Mouse (Mus musculus): Measurements from ENCODE around the gene Slc15a3. TPM values are rescaled to one million over a fixed set of nuclear protein-coding genes. Genes with fewer than 3 reads are reported as not detected.

The Slc15a3 gene
- polyA plus RNA-seq, 1 experiment: 2.2 TPM

GRCm38 (mm10) chr19:10867946-10868622 lies 28.6 kb downstream of the Slc15a3 start:
- DNase-seq (ENCODE audit: extremely low spot score in 1 of 2, low spot score in 1 of 2): peak in 1 of 2 experiments; percentile 45

DNA sequence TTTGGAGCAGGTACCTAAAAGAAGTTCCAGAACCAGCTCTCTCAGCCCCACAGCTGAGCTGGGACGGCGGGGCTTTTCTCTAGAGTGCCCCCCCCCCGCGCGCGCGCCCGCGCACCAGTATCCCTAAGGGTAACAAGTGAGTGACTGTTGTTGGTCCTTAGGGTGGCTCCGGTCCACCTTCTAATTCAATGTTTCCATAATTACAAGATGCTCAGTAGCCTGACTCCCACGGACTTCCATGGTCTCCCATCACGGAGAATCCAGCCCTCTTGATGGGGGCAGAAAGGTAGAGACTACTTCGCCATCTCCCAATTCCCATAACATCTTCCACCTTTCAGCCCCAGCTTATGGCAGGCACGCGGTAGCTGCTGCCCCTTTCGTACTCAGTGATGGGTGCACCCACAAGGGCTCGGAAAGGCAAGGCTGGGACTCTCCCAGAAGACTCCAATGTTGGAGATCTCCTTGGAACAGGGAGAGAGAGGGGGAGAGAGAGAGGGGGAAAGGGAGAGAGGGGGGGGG lies 29.2 kb downstream of the Slc15a3 start:
- peak in 1 of 2 experiments; percentile 37 for DNase-seq (ENCODE audit: extremely low spot score in 1 of 2, low spot score in 1 of 2)

GRCm38 (mm10) chr19:10869241-10869885 lies 29.8 kb downstream of the Slc15a3 start:
- DNase-seq (ENCODE audit: extremely low spot score in 1 of 2, low spot score in 1 of 2): peak; percentile 77 to 90

GRCm38 (mm10) chr19:10869886-10870527 lies 30.5 kb downstream of the Slc15a3 start, which contains the start of gene Tmem132a:
Gene Tmem132a (minus strand): TSS chr19:10869940.
- DNase-seq (ENCODE audit: extremely low spot score in 1 of 2, low spot score in 1 of 2): peak in 1 of 2 experiments; percentile 27

GRCm38 (mm10) chr19:10870676-10871075 lies 31.1 kb downstream of the Slc15a3 start:
- DNase-seq (ENCODE audit: extremely low spot score in 1 of 2, low spot score in 1 of 2): no peak

- no peak for DNase-seq (ENCODE audit: extremely low spot score in 1 of 2, low spot score in 1 of 2)
Observed at GRCm38 (mm10) chr19:10871328-10871961, 31.9 kb downstream of the Slc15a3 start.

DNA sequence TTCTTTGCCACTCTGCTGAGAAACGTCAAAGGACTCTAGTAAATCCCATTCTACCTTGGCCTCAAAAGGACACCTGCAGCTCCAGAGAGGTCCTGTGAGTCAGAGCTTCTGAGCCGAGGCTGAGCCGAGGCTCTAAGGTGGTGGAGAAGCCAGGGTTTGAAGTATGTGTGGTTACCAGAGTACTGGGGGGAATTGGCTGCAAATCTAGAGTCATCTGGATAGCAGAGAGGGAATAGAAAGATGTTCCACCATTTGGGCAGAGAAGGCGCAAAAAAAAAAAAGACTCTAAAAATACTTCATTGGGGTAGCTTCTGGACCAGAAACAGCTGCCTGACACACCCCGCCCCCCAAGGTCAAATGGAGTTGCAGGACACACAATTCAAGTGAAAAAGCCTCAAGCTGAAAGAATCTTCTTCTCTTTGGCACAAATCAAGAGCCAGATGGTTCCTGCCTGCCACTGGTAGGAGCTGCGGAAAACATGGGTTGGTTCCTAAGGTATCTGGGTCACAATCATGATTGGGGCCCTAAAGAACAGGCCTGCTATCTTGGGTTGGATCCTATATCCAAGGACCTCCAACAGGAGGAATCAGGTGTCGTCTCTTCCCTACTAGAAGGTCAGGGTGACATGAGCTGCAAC lies 38.8 kb downstream of the Slc15a3 start:
- DNase-seq (ENCODE audit: extremely low spot score in 1 of 2, low spot score in 1 of 2): peak in 1 of 2 experiments; percentile 41

DNA sequence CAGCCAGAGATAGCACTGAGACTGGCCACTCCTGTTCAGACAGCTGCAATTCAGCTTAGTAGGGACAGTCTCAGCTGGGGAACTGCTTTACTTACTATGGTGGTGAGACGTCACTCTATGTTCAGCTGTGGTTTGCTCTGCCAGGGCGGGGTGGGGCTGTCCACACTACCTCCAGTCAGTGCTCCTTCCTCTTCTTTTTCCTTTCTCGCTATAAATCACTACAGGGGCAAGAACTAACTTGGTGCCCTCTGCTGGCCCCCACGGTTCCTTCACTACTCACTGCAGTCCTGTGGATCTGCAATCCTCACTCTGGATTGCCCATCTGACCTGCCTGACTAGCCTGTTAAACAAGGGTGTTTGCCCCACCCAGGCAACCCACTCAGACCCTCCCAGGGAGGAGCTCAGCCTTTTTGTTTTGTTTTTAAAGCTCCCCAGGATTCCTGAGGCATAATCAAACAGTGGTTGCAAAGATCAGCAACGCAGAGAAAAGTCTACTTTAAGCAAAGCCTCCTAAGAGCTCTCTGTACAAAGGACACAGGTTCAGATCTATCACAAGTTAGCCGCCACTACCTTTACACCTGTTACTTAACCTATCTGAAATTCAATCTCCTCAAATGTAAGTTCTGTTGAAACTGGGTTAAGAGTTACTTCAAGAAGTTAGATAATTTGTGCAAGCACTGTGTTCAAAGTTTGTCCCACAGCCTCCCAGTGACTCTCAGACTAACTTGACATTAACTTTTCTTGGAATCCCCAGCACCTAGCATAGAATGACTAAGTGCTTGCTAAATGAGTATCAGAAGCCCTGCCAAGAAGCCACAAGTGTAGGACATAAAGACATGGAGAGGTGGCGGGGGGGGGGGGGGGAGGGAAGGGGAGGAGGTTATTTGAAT lies 40.8 kb downstream of the Slc15a3 start:
- DNase-seq (ENCODE audit: extremely low spot score in 1 of 2, low spot score in 1 of 2): peak in 1 of 2 experiments; percentile 53

- no peak for DNase-seq (ENCODE audit: extremely low spot score in 1 of 2, low spot score in 1 of 2)
Observed at GRCm38 (mm10) chr19:10880975-10881425, 41.5 kb downstream of the Slc15a3 start.

DNA sequence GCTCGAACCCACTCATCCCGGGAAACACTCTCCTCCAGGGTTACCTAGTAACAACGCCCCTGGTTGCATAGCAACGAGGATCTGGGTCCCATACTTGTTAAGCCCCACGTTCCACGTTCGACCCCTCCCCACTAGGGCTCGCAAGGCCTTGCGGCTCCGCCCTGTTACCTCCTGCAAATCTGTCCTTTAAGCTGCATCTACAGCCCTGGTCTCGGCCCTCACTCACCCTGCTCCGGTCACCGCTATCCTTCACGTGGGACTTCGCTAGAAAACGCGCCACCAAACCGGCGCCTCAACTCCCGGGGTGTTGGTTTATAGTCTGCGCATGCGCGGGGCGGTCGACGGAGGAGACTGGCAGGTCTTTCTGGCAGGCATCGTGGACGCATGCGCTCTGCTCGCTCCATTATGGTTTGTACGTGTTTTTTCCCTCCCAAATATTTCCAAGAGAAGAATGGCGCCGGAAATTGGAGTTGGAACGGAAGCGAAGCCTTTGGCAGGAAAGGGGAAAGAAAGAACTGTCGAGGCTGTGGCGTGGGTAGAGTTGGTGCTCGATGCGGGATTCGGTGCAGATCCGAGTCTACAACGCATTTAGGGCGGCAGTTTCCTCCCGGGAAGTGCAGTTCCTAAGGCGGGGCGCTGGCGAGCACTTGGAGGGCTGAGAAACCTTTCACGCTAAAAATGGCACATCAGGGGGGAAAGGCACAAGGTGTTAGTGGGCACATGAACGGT lies 42.1 kb downstream of the Slc15a3 start, which contains the start of gene Tmem109:
Gene Tmem109, minus strand, starts transcription at position 576 of the 729 bp plus-strand sequence.
- peak; percentile 87 to 93 for DNase-seq (ENCODE audit: extremely low spot score in 1 of 2, low spot score in 1 of 2)

- no peak for DNase-seq (ENCODE audit: extremely low spot score in 1 of 2, low spot score in 1 of 2)
Observed at GRCm38 (mm10) chr19:10892201-10892600, 52.7 kb downstream of the Slc15a3 start.

- DNase-seq (ENCODE audit: extremely low spot score in 1 of 2, low spot score in 1 of 2): peak; percentile 96 to 99
Observed at GRCm38 (mm10) chr19:10895016-10895528, 55.5 kb downstream of the Slc15a3 start, which contains the start of gene Prpf19. Gene Prpf19 (plus strand): TSS chr19:10895231.

DNA sequence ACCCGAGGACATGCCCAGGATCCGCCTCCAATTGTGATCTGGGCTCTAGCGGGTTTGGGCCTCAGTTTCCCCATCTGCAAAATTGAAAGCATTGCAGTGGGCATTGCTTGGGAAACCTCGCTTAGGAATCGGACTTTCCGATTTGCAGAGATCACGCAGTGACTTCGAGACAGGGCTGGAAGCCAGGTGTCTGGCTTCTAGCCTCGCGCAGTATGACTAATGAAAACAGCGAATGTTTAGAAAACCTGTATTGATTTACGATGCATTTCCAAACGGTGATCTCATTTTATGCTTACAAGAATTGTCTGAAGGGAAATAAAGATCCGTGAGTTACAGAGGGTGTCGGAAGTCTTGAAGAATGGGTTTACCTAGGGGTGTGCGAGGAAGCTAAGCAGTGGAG lies 56.2 kb downstream of the Slc15a3 start:
- peak in 1 of 2 experiments; percentile 26 for DNase-seq (ENCODE audit: extremely low spot score in 1 of 2, low spot score in 1 of 2)

DNA sequence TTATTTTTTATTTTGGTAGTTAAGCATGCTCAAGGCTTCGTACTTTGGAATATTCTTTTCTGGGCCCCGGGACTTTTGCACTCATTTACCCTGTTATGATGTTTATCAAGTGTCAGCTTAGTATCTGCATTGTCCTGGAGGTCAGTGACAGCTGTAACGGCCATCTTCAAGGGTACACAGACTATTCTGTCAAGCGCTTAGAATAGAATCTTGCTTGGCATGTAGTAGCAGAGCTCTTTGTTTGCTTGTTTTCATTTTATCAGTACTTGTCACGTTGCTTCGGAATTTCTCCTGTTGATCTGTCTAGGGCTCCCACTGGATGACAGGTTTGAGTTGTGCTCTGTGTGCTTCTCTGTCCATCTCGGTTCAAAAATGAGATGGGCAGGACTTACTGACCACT lies 57.3 kb downstream of the Slc15a3 start:
- DNase-seq (ENCODE audit: extremely low spot score in 1 of 2, low spot score in 1 of 2): no peak

GRCm38 (mm10) chr19:10897491-10897890 lies 58.0 kb downstream of the Slc15a3 start:
- no peak for DNase-seq (ENCODE audit: extremely low spot score in 1 of 2, low spot score in 1 of 2)

GRCm38 (mm10) chr19:10900315-10900714 lies 60.8 kb downstream of the Slc15a3 start:
- DNase-seq (ENCODE audit: extremely low spot score in 1 of 2, low spot score in 1 of 2): no peak

DNA sequence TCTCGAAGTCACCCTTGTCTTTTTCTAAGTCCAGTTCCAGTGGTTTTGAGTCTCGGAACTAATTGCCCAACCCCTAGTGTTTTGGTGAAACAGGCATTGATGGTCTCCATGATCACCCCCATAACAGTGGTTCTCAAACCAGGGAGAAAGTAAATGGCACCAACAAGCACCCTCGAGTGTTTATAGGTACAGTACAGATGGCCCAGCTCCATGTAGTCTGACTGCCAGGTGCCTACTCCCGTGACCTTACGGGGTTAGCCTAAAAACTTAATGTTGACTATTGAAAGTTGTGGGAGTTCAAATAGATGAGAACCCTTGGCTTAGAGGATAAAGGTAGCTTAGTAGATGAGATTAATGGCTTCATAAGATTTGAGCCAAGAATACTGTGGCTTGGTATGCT lies 61.5 kb downstream of the Slc15a3 start:
- no peak for DNase-seq (ENCODE audit: extremely low spot score in 1 of 2, low spot score in 1 of 2)

- DNase-seq (ENCODE audit: extremely low spot score in 1 of 2, low spot score in 1 of 2): no peak
Observed at GRCm38 (mm10) chr19:10904512-10904911, 65.0 kb downstream of the Slc15a3 start.
